ENCODE assay signal across 28 mouse cellular contexts in the genomic region with DNA sequence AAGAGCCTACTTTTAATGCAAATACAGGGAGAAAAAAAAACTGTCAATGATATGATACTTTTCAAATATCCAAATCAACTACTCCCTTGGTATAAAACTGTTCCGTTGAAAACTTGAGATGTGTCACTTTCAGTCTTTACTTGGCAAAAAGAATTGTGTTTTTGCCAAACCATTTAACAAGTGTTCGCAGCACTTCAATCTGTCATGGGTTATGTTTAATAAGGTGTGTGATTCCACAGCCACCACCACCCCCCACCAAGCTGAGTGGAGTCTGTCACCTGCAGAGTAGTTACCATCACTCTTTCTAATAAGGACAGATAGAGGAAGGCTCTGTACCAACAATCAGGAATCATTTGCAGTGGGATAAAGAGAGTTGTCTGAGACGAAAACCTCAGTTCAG.
"Had no signal": no experiment of that assay in that cellular context is flagged by ENCODE, and none has a peak within 500 bp of the region (broad histone marks: within the 10 kb centered on the region; RNA-seq: fewer than 3 reads in every experiment).

No protein-coding gene starts in this region.

- H3K27ac ChIP-seq: gastrocnemius, adult 2 months; heart, embryonic 10.5 days; hindbrain, embryonic 10.5 days; hindbrain, embryonic 12.5 days; hindbrain, embryonic 14.5 days; intestine, embryonic 15.5 days; layer of hippocampus, adult 2 months; left cerebral cortex, adult 2 months; limb, embryonic 10.5 days; limb, embryonic 12.5 days; liver, embryonic 13.5 days; liver, embryonic 15.5 days had no signal

- H3K9me3 ChIP-seq: heart, embryonic 10.5 days; heart, embryonic 12.5 days; hindbrain, embryonic 10.5 days; hindbrain, embryonic 12.5 days; intestine, embryonic 15.5 days; limb, embryonic 10.5 days; limb, embryonic 12.5 days; liver, embryonic 13.5 days; liver, embryonic 15.5 days had no signal

- H3K9ac ChIP-seq: heart, embryonic 12.5 days; hindbrain, embryonic 12.5 days; hindbrain, embryonic 14.5 days; intestine, embryonic 15.5 days; limb, embryonic 12.5 days; liver, embryonic 13.5 days; liver, embryonic 15.5 days had no signal

- H3K36me3 ChIP-seq: heart, embryonic 10.5 days; heart, embryonic 12.5 days; hindbrain, embryonic 10.5 days; hindbrain, embryonic 12.5 days; intestine, embryonic 15.5 days; limb, embryonic 10.5 days; limb, embryonic 12.5 days; liver, embryonic 13.5 days; liver, embryonic 15.5 days had no signal

- DNase-seq: gastrocnemius, adult 2 months; gastrocnemius, postnatal 10 days; gastrocnemius, postnatal 25 days; heart, adult 18-20 months; heart, postnatal 10 days; heart, postnatal 4 days; kidney, adult 18-20 months; kidney, adult 8-10 months; kidney, postnatal 10 days; kidney, postnatal 25 days; kidney, postnatal 4 days; liver; liver, embryonic 13.5 days had no signal

- H3K4me2 ChIP-seq: heart, embryonic 12.5 days; hindbrain, embryonic 12.5 days; hindbrain, embryonic 14.5 days; intestine, embryonic 15.5 days; limb, embryonic 12.5 days; liver, embryonic 11.5 days; liver, embryonic 13.5 days; liver, embryonic 15.5 days had no signal

- H3K27me3 ChIP-seq: heart, embryonic 12.5 days; hindbrain, embryonic 12.5 days; intestine, embryonic 15.5 days; limb, embryonic 12.5 days; liver, embryonic 13.5 days; liver, embryonic 15.5 days had no signal

- H3K4me1 ChIP-seq: heart, embryonic 10.5 days; heart, embryonic 12.5 days; hindbrain, embryonic 10.5 days; hindbrain, embryonic 12.5 days; intestine, embryonic 15.5 days; limb, embryonic 10.5 days; limb, embryonic 12.5 days; liver, embryonic 13.5 days; liver, embryonic 15.5 days had no signal

- ATAC-seq: hindbrain, embryonic 16.5 days; inflammation-experienced regulatory T-cells, adult 6 months; intestine, embryonic 15.5 days; intestine, postnatal 0 days had no signal

- H3K4me3 ChIP-seq: gastrocnemius, adult 2 months; heart, embryonic 10.5 days; heart, embryonic 12.5 days; hindbrain, embryonic 10.5 days; hindbrain, embryonic 12.5 days; intestine, embryonic 15.5 days; layer of hippocampus, adult 2 months; left cerebral cortex, adult 2 months; limb, embryonic 10.5 days; limb, embryonic 12.5 days; liver, embryonic 13.5 days; liver, embryonic 15.5 days had no signal
